Mouse (Mus musculus) adrenal gland, adult (tissue): ENCODE results near the gene Gna12.

ENCODE experiments used
- DNase-seq, 2 experiments: peaks; one replicate each; pipeline ENCODE4 v3.0.0; 2022 to 2023; ENCODE audit warnings: low spot score in 1 of 2; ENCODE audit not compliant: inconsistent age in 2 of 2

The Gna12 gene

DNA sequence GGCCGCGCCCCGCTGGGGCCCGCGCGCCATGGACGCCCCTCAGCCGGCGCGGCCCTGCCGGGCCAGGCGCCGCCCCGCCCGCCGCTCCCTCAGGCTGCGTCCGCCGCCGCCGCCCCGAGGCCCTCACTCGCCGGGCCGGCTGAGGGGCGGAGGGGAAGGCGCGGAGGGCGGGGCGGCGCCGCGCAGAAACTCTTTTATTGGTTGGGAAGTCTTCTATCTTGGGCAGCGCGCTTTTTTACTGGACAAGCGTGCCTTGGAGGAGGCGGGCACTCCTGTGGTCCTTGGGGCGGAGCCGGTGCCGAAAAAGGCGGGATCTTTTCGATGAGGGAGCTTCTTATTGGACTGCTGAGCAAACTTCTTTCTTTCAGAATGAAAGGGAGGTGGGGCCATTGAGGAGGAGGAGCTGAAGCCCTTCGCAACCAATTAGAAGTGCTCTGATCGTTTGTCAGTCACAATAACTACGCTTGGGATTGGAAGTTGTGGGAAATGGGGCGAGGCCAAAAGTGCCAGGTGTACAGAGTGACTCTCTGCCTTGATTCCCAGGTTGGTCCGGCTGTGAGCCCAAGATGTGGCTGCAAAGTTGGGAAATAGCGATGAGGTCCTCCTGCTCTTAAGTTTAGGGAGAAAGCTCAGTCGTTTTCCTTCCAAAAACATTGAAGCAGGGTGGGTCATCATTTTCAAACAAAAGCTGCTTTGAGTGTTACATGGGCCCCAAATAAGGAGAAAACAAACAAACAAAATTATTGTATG lies at the start of gene Gna12:
Gene Gna12, minus strand, starts transcription at position 118 of the 750 bp plus-strand sequence.
- peak; percentile 99 for DNase-seq

DNA sequence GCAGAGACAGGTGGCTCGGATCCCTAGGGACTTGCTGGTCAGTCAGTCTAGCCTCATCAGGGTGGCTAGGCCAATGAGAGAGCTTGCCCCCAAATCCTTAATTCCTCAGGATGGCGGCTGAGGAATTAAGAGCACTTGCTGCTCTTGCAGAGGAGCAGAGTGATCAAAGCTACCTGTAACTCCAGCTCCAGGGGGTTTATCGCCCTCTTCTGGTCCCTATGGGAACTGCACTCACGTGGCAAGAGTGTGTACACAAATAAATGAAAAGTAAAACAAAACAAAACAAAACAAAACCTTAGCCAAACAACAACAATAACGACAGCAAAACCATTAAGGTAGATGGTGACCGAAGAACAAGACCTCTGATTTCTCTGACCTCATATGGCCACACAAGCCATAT lies 48.4 kb upstream of the Gna12 start:
- DNase-seq: no peak

DNA sequence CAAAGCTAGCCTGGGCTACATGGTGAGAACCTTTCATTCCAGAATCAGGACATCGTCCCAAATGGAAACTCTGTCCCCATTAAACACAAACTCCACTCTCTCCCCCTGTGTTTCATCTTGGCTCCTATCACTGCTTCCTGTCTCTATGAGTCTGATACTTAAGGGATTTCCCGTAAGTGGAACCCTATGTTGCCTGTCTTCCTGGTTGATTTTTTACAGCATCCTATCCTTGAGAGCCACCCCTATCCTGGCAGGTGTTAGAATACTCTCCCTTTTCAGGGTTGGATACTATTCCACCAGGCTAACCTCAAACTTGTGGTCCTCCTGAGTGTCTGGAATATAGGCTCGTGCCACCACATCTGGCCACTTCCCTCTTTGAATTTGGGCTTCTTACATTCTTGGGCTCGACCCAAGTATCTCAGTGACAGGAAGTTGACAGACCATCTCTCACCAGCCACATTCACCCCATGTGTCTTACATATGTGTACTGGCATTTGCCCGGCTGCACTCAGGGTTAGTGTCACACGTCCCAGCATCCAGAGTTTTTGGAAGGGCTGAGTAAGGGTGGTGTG lies 43.6 kb upstream of the Gna12 start:
- DNase-seq: no peak

DNA sequence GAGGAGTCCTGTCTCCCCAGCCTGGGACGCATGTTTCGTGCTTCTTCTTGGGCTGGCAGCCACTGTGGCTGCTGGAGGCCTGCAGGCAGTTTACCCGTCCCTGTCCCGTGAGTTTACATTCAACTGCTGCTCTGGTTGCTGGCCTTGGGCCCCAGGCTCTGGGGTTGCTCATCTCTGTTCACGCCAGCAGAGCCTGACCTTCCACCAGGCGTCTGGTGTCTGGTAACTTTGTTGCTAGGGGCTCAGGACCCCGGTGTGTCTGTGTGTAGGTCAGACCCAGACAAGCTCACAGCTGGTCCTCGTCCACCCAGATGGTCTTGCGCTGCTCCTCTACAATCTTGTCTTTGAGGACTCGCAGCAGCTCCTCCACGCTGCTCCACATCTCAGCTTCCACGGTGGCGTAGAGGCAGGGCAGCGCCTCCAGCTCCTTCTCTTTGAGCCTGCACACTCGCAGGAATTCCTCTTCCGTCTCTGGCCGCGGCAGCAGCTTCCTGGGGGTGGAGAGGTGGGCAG lies 42.9 kb upstream of the Gna12 start:
- peak in 1 of 2 experiments; percentile 48 for DNase-seq

DNA sequence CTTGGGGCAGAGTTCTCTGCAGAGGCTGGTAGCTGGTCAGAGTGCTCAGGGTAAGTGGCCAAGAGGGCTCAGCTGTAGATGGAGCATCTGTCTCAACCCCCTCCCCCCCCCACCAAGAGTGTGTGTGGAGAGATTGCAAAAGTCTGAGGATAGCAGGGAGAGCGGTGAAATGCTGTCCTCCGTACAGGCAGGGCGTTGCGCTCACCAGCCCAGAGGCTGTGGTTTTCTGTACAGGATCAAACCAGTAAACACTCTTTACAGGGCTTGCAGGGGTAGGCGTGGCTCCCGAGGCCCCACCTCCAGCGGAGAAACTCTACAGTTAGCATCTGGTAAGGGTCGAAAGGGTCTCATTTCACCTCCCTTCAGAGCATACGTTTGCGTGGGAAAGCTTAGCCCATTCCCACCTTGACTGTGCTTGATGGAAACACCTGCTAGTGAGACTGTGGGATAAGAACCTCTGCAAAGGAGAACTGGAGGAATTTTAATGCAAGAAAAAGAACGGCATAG lies 42.4 kb upstream of the Gna12 start:
- no peak for DNase-seq

DNA sequence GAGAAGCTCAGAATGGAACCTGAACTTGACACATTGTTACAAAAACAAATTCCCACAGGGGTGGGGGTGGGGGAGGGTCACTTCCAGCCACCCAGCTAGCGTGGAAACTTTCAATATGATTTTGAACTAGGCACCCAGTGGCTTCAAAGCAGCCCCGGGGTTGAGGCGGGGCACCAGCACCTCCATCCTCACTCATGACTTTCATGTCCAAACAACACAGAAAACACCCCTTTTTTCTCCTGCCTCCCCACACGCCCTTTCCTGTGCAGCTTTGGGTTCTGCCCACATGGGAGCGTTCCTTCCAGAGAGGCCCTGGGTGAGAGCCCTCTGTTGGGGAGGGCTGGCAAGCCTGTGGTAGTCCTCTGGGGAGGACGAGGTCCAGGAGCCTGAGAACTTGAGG lies 41.0 kb upstream of the Gna12 start:
- no peak for DNase-seq

DNA sequence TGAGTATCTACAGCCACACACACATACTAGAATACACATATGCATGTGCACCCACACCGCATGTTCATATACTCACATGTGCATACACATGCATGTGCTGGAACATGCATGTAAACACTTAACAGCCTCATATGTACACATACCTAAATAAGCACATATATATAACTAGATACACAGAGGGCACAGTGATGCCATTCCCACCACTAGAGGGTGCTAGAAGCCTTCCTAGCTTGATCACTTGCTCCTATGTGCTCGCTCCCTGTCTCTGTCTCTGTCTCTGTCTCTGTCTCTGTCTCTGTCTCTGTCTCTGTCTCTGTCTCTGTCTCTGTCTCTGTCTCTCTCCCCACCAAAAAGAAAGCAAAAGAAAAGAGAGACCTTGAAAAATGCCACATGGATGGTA lies 38.8 kb upstream of the Gna12 start:
- peak; percentile 33 to 83 for DNase-seq

DNA sequence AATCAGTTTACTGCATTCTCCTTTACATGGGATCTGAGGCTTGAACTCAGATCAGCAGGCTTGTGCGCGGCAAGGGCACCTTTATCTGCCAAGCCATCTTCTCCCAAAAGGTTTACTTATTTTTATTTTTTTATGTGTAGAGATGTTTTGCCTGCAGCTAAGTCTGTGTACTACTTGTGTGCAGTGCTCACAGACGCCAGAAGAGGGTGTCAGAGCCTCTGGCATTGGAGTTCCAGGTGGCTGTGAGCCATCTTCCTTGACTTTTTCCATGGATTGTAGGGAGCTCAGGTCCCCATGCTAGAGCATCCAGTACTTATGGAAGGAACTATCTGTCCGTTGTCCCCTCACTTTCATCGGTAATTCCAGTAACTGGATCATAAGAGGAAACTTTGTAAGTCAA lies 29.5 kb upstream of the Gna12 start:
- DNase-seq: no peak

DNA sequence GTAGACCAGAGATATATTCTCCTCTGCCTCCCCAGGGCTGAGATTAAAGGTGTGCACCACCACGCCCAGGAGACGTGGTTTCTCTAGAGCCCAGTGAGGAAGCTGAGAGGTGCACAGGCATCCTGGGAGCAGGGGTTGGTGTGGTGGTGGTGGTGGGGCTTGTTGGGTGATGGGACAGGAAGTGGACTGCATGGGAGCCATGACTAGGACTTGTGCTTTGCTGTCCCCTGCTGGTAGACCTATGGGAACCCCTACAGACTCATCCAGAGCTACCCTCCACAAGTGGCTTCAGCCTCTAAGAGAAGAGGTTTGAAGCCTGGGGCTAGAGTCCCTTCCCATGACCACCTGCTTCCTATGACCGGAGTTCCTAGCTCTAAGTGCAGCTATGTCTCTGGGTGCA lies 28.1 kb upstream of the Gna12 start:
- DNase-seq: no peak

DNA sequence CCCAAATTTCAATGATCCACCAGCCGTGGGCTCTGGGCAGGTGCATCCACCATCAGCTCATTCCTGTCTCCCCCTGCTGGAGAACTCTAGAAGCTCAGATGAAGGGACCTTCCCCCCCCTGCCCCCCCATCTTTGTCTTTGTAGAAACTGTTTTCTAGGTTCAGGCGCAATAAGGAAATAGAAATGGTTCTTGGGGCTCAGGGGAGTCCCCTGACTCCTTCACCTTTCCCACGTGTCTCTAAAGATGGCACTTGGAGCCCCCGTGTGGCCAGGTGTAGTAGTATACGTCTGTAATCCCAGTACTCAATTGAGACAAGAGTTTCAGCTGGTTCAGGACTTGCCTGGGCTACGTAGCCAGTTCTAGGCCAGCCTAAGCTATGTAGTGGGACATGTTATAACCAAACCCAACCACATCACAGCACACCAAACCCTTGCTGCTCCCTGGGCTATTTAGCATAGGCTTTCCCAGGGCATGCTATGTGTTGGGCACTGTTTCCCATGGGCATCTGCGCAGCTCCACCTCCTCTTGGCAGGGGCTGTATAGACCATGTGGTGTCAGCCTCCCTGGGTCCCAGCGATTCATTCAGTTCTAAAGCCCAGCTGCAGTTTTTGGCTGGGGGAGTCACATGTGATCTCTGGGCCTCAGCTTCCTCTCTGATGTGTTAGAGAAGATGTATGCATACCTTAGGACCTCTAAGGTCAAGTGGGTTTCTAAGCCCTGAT lies 27.4 kb upstream of the Gna12 start:
- DNase-seq: no peak

DNA sequence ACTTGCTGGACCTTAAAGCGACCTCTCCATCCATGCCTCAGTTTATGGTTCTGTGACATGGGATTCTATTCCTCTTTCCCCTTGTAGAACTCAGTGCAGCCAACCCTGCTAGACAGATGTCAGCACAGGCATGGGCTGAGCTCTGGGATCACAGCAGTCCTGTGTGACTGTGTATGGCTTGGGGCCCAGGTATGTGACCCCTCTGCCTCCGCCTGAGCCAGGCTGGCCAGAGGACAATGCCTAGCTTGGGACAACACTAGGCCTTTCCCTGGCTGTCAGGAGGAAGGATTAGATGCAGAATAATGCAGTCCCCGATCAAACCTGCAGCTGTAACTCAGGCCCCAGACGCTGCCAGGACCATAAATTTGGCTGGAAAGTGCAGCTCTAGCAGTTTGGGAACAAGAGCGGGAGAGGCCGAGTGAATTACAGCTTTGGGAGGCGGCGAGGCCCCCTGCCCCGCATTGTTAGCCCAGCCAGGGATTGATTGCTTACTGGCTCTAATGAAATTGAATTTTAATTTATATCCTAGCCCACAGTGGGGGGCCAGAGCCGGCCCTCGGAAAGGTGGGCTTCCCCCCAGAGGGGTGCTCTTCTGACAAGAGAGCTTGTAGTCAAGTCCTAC lies 25.8 kb upstream of the Gna12 start:
- no peak for DNase-seq

DNA sequence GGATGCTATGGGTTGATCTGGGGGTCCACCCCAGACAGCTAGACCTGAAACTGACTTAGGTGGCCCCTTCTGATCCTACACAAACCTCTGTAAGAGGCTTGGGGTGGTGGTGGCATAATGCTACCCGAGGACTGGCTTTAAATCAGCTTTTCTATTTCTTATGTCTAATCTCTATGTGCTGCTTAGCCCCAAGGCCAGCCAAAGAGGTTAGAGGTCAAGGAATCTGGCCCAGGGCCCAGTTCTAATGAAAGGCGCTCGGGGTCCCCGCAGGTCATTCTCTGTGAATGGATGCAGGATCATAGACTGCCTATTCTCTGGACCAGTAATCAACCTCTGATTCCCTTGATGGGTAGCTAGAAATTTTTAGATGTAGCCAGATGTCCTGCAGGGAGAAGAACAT lies 24.5 kb upstream of the Gna12 start:
- DNase-seq: peak; percentile 42 to 46

DNA sequence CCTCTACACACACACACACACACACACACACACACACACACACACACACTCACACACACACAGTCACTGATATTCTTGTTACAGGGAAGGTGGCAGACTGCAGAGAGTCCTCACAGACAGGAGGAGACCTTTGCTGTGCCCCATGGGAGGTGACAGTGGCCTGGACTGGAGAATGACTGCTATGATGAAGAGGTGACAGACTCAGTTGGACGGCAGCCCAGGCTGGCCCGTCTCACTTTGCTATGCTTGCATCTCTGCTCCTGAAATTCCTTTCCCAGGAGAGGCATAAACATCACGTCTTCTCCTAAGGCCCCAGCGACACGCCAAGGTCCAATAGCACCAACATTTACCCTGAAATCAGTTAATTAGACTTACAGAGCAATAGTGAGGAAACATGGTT lies 23.5 kb upstream of the Gna12 start:
- DNase-seq: no peak

DNA sequence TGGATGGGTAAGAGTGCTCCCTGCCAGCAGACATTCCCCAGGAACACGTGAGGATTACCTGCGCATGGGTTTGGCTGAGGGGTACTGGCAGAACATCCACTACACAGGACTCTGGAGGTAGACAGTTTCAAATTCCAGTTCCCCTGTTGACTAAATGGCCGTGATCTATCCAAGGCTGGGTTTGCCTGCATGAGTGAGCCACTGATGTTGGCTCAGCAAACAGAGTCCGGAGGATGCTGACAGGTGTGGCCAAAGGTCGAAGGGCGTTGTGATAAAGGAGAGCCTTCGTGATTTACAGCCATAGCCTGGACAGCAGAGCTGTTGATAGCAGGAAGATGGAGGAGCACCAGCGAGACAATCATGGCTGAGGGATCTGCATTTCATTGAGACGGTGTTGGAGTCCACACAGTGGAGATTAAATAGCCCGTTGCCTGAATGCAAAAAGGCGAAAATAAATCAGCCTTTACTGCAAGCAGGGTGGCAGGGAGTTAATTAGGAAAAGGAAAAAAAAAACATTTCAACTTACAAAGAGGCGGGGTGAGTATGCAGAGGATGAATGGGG lies 22.3 kb upstream of the Gna12 start:
- no peak for DNase-seq

DNA sequence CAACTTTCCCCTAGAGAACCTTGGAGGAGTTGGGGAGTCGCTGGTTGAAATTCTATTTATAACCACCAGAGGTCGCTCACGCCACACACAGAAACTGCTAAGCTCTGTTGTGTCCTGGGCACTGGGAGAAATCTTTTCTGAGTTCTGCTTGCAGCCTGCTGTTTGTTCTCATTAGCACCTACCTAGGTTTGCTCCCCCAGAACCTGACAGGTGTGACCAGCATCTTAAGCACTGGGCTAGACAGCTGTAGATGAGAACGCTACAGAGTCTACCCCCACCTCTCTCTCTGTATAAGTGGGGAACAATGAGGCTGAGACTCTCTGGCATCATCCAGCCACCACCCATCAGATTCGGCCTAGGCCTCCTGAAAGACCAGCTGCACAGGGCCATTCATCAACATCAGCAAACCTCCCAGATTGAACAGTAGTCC lies 17.1 kb upstream of the Gna12 start:
- DNase-seq: peak; percentile 37 to 80

DNA sequence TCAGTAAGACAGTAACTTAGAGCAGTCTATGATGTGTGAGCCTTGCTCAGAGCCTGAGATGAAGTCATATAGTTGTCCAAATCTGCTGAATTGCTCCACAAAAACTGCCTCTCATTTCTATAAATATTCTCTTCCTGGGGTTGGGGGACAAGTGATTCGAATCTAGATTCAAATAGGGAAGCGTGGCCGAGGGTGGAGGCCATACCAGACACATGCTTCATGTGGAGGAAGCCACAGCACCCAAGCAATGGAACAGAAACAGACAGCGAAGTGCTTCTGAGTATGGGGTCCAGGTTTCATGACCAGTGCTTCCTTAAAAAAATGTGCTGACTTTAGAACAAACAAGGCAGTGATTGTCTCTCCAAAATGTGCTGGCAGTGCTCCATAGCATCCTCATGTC lies 11.7 kb upstream of the Gna12 start:
- peak in 1 of 2 experiments; percentile 33 for DNase-seq

DNA sequence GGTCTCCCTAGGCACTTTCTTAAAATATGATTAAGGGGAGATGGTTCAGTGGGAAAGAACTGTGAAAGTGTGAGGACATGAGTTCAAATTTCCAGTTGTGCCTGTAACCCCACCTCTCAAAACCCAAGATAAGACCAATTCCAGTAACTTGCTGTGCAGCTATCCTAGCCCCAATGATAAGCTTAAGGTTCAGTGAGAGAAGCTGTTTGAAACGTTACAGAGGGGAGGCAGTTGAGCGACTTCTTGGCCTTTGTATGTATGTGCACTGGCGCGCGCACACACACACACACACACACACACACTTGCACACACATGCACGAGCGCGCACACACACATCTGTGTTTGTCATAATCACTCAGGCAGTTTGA lies 817 bp upstream of the Gna12 start:
- DNase-seq: no peak

DNA sequence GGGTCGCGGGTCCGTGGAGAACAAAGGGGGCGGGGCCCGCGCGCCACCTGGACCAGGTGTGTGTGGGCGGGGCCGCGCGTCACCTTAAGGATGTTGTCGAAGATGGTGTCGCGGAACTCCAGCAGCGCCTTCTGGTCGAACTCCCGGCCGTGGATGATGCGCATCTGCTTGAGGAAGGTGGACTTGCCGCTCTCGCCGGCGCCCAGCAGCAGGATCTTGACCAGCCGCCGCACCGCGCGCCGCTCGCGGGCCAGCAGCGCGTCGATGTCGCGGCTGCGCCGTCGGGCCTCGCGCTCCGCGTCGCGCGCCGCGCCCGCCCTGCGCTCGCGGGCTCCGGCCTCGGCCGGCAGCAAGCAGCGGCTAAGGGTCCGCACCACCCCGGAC lies 328 bp downstream of the Gna12 start:
- peak in 1 of 2 experiments; percentile 76 for DNase-seq

DNA sequence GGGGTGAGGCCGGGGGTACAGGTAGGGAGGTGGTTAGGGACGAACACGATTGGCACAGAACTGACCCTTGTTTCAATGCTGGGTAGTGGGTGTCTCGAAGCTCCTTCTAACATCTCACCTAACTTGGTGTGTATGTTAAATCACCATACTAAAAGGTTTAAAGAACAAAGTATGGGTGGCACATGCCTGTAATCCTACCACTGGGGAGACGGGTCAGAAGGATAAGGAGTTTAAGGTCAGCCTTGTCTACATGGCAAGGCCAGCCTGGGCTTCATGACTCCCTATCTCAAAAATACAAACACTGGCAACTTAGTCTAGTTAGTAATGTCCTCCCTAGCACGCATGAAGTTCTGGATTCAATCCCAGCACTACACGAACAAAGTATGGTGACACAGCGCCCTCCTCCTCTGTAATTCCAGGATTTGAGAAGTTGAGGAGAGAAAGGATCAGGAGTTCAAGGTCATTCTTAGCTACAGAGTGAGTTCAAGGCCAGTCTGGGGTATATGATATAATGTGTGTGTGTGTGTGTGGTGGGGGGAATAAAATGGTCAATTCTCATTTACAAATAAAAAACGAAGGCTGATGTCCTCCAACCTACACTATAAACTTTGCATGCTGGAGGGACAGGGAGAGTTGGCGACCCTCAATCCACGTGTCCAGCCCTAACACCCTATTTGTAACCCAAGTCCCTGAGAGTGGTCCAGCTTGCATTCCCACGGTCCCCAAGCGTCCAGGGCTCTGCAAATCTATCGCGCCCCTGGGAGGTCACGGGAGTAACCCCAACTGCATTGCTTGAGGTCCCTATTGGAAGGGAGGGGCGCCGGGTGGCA lies 935 bp downstream of the Gna12 start:
- DNase-seq: peak; percentile 60 to 88

DNA sequence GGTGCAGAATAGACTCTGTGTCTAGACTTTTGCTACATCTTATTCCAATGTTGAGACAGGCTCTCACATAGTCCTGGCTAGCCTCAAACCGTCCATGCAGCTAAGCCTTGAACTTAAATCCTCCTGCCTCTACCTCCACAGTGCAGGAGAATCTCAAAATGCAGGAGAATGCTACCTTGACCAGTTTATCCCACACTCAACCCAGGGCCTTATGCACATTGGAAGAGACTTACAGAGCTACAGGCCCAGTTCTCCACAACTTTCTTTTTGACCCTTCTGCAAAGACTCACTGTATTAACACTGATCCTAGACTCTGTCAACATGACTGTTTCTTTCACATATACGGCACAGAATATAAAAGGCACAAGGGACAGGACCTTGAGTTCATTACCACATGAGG lies 1.9 kb downstream of the Gna12 start:
- peak in 1 of 2 experiments; percentile 81 for DNase-seq
